Mouse (Mus musculus): Measurements from ENCODE around the gene Shc2.

Shc2 gene

DNA sequence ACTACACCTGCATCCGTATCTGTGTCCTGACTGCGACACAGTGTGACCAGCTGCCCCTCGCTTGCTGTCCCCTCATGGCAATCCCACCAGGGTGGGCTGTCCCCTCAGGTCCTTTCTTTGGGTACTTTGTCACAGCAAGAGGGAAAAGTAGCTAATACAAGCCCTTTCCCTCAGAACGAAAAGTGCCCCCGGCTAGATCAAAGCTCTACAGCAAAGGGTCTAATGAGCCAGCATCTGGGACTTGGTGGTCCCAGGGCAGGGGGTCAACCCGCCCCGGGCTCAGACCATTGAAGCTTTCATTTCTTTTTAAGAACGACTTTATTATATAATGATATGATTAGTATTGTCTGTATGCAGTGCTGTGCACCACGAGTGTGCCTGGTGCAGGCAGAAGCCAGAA is 59.4 kb downstream of the Shc2 start:
- DNase-seq, result peak; percentile 68

DNA sequence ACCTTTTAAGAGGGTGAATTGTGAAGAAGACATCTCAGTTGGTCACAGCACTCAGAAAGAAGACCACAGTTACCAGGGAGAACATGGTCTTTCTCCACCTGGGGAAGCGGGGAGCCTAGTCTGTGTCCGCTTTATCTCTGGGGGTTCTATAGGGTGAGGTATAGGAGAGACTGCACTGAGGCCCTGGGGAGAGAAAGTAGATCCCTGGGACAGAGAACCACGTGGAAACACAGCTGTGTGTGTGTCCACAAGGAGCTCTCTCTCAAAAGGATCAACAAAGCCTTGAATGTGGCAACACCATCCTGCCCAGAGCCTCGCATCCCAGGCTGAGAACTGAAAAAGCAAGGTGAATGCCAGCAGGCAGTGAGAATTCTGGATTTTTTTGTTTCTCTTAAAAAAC is 60.3 kb downstream of the Shc2 start:
- peak; percentile 80 for DNase-seq

DNA sequence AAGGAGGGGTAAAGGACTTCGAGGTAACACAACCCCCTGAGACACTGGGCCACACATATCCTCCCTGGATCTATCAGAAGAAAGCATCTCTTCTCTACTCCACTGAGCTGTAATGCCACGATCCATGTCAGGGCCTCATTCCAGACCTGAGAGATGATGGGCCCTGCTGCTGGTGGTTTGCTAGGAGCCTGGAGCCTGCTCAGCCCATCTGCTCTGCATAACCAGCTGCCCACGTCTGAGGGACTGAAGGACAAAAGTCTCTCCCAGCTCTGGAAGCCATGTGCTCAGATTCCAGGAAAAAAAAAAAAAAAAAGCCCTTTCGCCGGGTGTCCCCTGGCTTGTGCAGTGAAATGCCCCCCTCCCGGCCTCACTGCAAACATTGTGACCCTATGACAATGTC is 62.0 kb downstream of the Shc2 start:
- peak; percentile 58 for DNase-seq

DNA sequence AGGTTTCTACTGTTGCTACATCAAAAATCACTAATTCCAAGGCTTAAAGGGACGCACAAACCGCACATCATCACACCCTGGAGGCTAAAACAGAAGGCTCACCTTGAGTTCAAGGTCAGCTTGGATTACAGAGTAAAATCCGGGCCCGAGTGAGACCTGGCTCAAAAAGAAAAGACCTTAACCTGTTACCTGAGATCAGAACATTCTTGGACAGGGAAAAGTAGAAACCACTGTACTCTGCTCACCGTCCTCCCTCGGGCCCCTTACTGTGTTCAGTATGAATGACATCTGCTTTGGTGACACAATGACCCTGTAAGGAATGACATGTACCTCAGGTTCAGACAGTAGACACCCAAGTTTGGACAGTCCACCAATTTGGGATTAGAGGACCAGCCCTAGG is 62.9 kb downstream of the Shc2 start:
- peak; percentile 64 for DNase-seq

DNA sequence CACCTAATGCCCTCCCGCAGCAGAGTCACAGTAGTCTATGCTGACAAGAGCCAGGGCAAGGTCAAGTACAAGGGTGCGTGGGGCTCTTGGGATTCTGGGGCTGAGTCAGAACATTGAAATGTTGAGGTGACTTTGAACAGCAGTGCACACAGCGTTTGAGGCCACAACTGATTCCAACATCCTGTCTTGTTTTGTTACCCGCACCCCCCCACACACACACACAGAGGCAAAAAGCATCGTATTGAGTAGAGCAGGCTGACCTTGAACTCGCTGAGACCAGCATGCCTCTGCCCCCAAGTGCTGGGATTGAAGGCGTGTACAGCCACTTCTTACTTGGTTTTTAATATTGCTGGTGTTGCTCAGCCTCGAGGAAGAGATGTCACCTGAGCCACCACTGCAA is 63.4 kb downstream of the Shc2 start:
- peak; percentile 36 for DNase-seq

DNA sequence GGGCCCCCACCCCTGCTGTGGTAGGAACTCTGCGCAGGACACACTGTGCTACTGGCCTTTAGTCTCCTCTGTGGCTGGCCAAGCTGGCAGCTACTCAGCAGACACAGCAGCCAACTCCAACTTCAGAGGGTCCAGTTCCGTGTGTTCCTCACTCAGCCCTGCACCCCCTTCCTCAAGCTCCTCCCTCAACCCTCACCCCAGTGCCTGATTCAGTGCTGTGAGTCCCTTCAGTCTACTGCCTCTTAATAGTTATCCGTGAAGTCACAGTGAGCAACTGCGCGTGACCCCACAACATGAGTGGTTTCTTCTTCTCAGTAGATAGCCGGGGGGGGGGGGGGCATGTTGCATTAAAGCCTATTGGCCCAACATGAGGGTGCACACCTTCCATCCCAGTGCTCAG is 64.1 kb downstream of the Shc2 start:
- peak; percentile 75 for DNase-seq

DNA sequence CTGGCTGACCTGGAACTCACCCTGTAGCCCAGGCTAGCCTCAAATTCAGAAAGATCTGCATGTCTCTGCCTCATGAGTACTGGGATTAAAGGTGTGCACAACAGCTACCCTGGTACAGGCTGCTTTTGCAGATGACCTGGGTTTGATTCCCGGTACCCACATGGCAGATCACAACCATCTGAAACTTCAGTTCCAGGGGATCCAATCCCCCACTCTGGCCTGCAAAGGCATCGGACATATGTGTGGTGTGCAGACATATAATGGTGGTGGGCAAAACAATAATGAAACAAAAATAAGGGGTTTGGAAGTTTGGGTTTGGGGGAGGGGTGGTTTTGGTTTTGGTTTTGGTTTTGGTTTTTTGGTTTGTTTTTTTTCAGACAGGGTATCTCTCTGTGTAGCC is 66.4 kb downstream of the Shc2 start:
- peak; percentile 55 for DNase-seq

DNA sequence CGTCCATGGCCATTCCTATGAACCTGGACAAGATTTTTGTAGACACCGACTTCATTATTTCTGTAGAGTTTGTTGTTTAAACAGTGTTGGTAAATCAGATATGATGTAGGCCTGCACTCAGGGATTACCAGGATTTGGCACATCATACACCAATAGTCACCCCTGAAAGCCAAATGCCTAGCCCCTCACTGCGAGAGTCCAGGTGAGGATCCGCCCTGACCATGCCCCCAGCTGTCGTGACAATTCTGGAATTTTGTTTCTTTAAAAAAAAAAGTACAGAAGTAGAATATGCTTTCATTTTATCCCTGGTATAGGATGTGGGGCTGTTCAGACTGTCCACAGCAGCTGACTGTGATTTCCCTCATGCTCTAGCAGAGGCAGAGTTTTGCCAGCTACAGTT is 67.8 kb downstream of the Shc2 start:
- DNase-seq, result peak; percentile 61

Data from heart, adult 11 months (tissue).